17 mouse cellular contexts compared by ENCODE assay signal in the genomic region with DNA sequence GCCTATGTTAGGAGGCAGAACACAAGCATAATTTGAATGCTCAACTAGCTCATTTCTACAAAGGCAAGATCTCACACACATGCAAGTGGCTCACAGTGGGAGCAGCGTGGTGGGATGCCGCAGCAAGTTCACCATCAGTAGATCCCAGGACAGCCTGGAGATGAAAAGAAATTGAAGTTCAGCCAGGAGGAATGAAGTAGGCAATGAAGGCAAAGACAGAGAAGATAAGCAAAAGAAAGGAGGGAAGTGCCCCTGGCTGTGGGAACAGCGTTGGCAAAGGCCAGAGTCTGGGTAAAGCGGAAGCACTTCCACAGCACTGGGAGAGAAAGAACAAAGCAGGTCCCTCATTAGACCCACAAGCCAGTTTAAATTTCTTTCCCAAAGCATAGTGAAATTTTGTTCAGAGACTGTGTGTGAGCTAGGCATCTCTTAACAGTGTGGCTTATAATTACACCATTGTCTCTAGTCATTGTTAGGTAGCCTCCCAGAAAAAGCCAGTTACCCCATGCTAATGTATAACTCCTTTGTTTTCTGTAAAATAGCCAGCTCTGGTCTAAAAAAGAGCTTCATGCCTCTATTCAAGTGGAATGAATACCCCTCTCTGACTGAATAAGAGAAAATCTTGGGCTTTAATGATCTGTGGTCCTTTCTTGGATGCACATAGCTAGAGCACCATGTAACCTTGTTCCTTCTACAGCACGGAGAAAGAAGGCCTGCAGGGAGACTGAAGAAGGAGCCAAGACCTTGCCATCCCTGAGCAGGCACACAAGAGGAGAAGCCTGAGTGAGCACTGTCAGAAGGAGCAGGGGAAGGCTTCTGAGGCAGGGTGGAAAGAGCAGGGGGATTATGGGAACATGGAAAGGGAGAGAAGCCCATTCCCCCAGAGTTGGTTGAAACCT. TPM values are rescaled to one million over a fixed set of nuclear protein-coding genes. Genes with fewer than 3 reads are reported as not detected.
A peak's percentile ranks its signal among the peaks of the same experiment; 100 is the strongest.
DNase-seq lines count a peak whose midpoint lies in the region; ATAC-seq and TF ChIP-seq lines count a peak whose summit lies in the region.
"Had no signal": no experiment of that assay in that cellular context is flagged by ENCODE, and none has a peak within 500 bp of the region (broad histone marks: within the 10 kb centered on the region; RNA-seq: fewer than 3 reads in every experiment).

No protein-coding gene starts in this region.

- H3K4me2 ChIP-seq in forebrain, embryonic 12.5 days, result no peak overlapping the region
- H3K4me2 ChIP-seq in hindbrain, postnatal 0 days (ENCODE audit: low read depth, low read length), result no peak overlapping the region
- H3K4me2 ChIP-seq: liver, embryonic 15.5 days had no signal

- H3K4me1 ChIP-seq in forebrain, embryonic 12.5 days, result peaks cover 20% of the 10 kb centered on the region
- H3K4me1 ChIP-seq in hindbrain, postnatal 0 days (ENCODE audit: insufficient read depth, low read length), result no peaks in the 10 kb centered on the region
- H3K4me1 ChIP-seq: liver, embryonic 15.5 days had no signal

- ATAC-seq in forebrain, embryonic 12.5 days (ENCODE audit: low FRiP score), result peak; percentile 92
- ATAC-seq in hindbrain, postnatal 0 days, result peak; percentile 56; the same call in 1 of the 2 replicates

- H3K9me3 ChIP-seq in forebrain, embryonic 12.5 days, result no peaks in the 10 kb centered on the region
- no peaks in the 10 kb centered on the region for H3K9me3 ChIP-seq in hindbrain, postnatal 0 days (ENCODE audit: low read length)
- H3K9me3 ChIP-seq: liver, embryonic 15.5 days had no signal

- no peak for TF ChIP-seq CTCF in layer of hippocampus, adult 2 months (conservative IDR thresholded peaks at IDR 0.05)
- no peak for TF ChIP-seq CTCF in hindbrain, postnatal 0 days (IDR thresholded peaks at IDR 0.05; ENCODE audit: low read depth)

- no peak for DNase-seq in layer of hippocampus, adult 2 months (ENCODE audit: low spot score in 2 of 2)
- DNase-seq in layer of hippocampus, postnatal 36 days, result no peak
- DNase-seq in hindbrain, postnatal 0 days (ENCODE audit: low spot score), result peak; percentile 25
- peak; percentile 86 for DNase-seq in retina, postnatal 1 day
- no peak for DNase-seq in thymus, postnatal 36 days
- no peak for DNase-seq in left cerebral cortex, postnatal 10 days (ENCODE audit: extremely low spot score in 1 of 2, low spot score in 2 of 2)
- DNase-seq: adrenal gland, postnatal 36 days; cerebellum, postnatal 14 days; kidney, postnatal 36 days; thymus, postnatal 14 days had no signal

- H3K27me3 ChIP-seq in forebrain, embryonic 12.5 days, result no peaks in the 10 kb centered on the region
- no peaks in the 10 kb centered on the region for H3K27me3 ChIP-seq in hindbrain, postnatal 0 days (ENCODE audit: insufficient read depth, low read length)
- H3K27me3 ChIP-seq: CH12.LX; liver, embryonic 15.5 days had no signal

- WGBS in forebrain, embryonic 12.5 days, result 14% methylated on average over 5 of the region's 5 CpGs
- WGBS in hindbrain, postnatal 0 days, result 35% methylated on average over 5 of the region's 5 CpGs

- H3K27ac ChIP-seq in layer of hippocampus, adult 2 months, result peak overlapping the region; percentile 43; the same call in 1 of the 2 replicates
- peak overlapping the region; percentile 91 for H3K27ac ChIP-seq in forebrain, embryonic 12.5 days
- peak overlapping the region; percentile 61 for H3K27ac ChIP-seq in hindbrain, postnatal 0 days
- H3K27ac ChIP-seq: liver, embryonic 15.5 days had no signal

- intact Hi-C loops in left cerebral cortex, postnatal 10 days (cut with DNase I), result no loop called here

- H3K36me3 ChIP-seq in forebrain, embryonic 12.5 days (replicated peaks), result no peaks in the 10 kb centered on the region
- H3K36me3 ChIP-seq in hindbrain, postnatal 0 days (ENCODE audit: insufficient read depth, low read length), result no peaks in the 10 kb centered on the region
- H3K36me3 ChIP-seq: liver, embryonic 15.5 days had no signal

- no peak overlapping the region for H3K4me3 ChIP-seq in layer of hippocampus, adult 2 months
- H3K4me3 ChIP-seq in forebrain, embryonic 12.5 days (replicated peaks), result no peak overlapping the region
- H3K4me3 ChIP-seq in hindbrain, postnatal 0 days (ENCODE audit: low read length), result no peak overlapping the region
- H3K4me3 ChIP-seq: liver, embryonic 15.5 days had no signal

- H3K9ac ChIP-seq in forebrain, embryonic 12.5 days, result no peak overlapping the region
- no peak overlapping the region for H3K9ac ChIP-seq in hindbrain, postnatal 0 days (replicated peaks; ENCODE audit: low read length)
- H3K9ac ChIP-seq: liver, embryonic 15.5 days had no signal

RNA-seq across cellular contexts. Expression of a gene that starts 28.2 kb away (rescaled TPM):
- total RNA-seq in layer of hippocampus, adult 2 months (2021), result 10 to 100 TPM; 52.1 to 54.9 TPM
- total RNA-seq in layer of hippocampus, postnatal 36 days (2021), result 10 to 100 TPM; 49.5 to 50.8 TPM
- polyA plus RNA-seq in forebrain, embryonic 12.5 days (2016; fragmentation: Nextera tagmentation; extraction: Ambion mirVana), result 42.6 and 52.9 TPM in 2 replicates
- total RNA-seq in hindbrain, postnatal 0 days (2014; rRNA removed), result 83.6 and 85.6 TPM in 2 replicates
- 66.7 and 74.8 TPM in 2 replicates for polyA plus RNA-seq in hindbrain, postnatal 0 days (2015; fragmentation: Nextera tagmentation; extraction: Ambion mirVana)
- total RNA-seq in left cerebral cortex, postnatal 10 days (2021), result 10 to 100 TPM; 61.6 to 66.4 TPM

RNA-seq across cellular contexts. Expression of a gene that starts 47.7 kb away (rescaled TPM):
- total RNA-seq in layer of hippocampus, adult 2 months (2021), result not detected
- total RNA-seq in layer of hippocampus, postnatal 36 days (2021), result not detected
- polyA plus RNA-seq in forebrain, embryonic 12.5 days (2016; fragmentation: Nextera tagmentation; extraction: Ambion mirVana), result not detected in 2 replicates
- not detected in 2 replicates for total RNA-seq in hindbrain, postnatal 0 days (2014; rRNA removed)
- 0.05 TPM in 1 of 2 replicates, not detected in the other for polyA plus RNA-seq in hindbrain, postnatal 0 days (2015; fragmentation: Nextera tagmentation; extraction: Ambion mirVana)
- total RNA-seq in left cerebral cortex, postnatal 10 days (2021), result not detected
- total RNA-seq: adrenal gland, postnatal 36 days; CH12.LX; gastrocnemius, postnatal 4 days; left cerebral cortex, postnatal 25 days; megakaryocyte progenitor cell, adult 5-6 weeks had no signal
- polyA plus RNA-seq: liver, embryonic 15.5 days; spleen, adult 2 months had no signal

Comparison
In these comparisons a context has a peak if more than half of its experiments do, and no peak if none do; other contexts are left out.
1. DNase-seq: peak in hindbrain, postnatal 0 days (single experiment) and retina, postnatal 1 day (single experiment); none in layer of hippocampus, adult 2 months (0 of 2), layer of hippocampus, postnatal 36 days (0 of 2), thymus, postnatal 36 days (0 of 2) and left cerebral cortex, postnatal 10 days (0 of 2).
2. Peak in every context shown above with its lines, with median percentiles within 50 percentile points of each other: H3K27ac ChIP-seq.